Mouse (Mus musculus): Measurements from ENCODE around the gene Csnk1g2. TPM values are rescaled to one million over a fixed set of nuclear protein-coding genes. Genes with fewer than 3 reads are reported as not detected.

The Csnk1g2 gene
- total RNA-seq, 2 experiments from 2014 or later: 123 to 131 TPM

Small RNA genes lying within 50 kb of the gene (microRNA-seq; reads per million reads assigned to microRNA genes)
- 0.54 to 2.9 reads per million in 2 experiments for gene Mir6912

Other genes starting within 250 kb of the Csnk1g2 start
- 10 to 100 TPM; 11.8 to 12.2 TPM for gene Mex3d, start 235.2 kb upstream of the Csnk1g2 start, total RNA-seq (2021)
- 10 to 100 TPM; 78.6 to 84.0 TPM for gene Mbd3, start 223.3 kb upstream of the Csnk1g2 start, total RNA-seq (2021)
- gene Uqcr11, start 216.0 kb upstream of the Csnk1g2 start, total RNA-seq (2021): 1,000 to 10,000 TPM; 1,852 to 1,908 TPM
- 10 to 100 TPM; 31.7 to 32.5 TPM for gene Tcf3, start 189.2 kb upstream of the Csnk1g2 start, total RNA-seq (2021)
- gene Onecut3, start 128.0 kb upstream of the Csnk1g2 start, total RNA-seq (2021): not detected
- not detected for gene Atp8b3, start 83.7 kb upstream of the Csnk1g2 start, total RNA-seq (2021)
- 10 to 100 TPM; 14.2 to 18.1 TPM for gene Rexo1, start 61.3 kb upstream of the Csnk1g2 start, total RNA-seq (2021)
- 1 to 10 TPM; 4.5 to 4.7 TPM for gene Klf16, start 45.5 kb upstream of the Csnk1g2 start, total RNA-seq (2021)
- gene Abhd17a, start 32.5 kb upstream of the Csnk1g2 start, total RNA-seq (2021): 10 to 100 TPM; 73.0 to 75.1 TPM
- gene Scamp4, start 20.0 kb upstream of the Csnk1g2 start, total RNA-seq (2021): 10 to 100 TPM; 19.8 to 23.5 TPM
- 1 to 10 TPM; 1.6 to 1.8 TPM for gene Adat3, start 20.0 kb upstream of the Csnk1g2 start, total RNA-seq (2021)
- gene Gm49322, start 16.8 kb upstream of the Csnk1g2 start, total RNA-seq (2021): under 1 TPM; 0.55 to 0.71 TPM
- gene Btbd2, start 34.2 kb downstream of the Csnk1g2 start, total RNA-seq (2021): 10 to 100 TPM; 40.6 to 41.9 TPM
- 100 to 1,000 TPM; 166 to 169 TPM for gene Mknk2, start 55.3 kb downstream of the Csnk1g2 start, total RNA-seq (2021)
- 10 to 100 TPM in 1 of 2 experiments, 1 to 10 TPM in 1; 7.0 to 11.4 TPM for gene Mob3a, start 79.1 kb downstream of the Csnk1g2 start, total RNA-seq (2021)
- gene Izumo4, start 79.3 kb downstream of the Csnk1g2 start, total RNA-seq (2021): 1 to 10 TPM; 4.5 to 4.9 TPM
- 10 to 100 TPM; 44.6 to 47.8 TPM for gene Ap3d1, start 119.4 kb downstream of the Csnk1g2 start, total RNA-seq (2021)
- gene Dot1l, start 132.4 kb downstream of the Csnk1g2 start, total RNA-seq (2021): 10 to 100 TPM; 55.1 to 56.3 TPM
- gene Sf3a2, start 175.4 kb downstream of the Csnk1g2 start, total RNA-seq (2021): 10 to 100 TPM; 27.0 to 31.6 TPM
- 10 to 100 TPM; 35.7 to 36.3 TPM for gene Plekhj1, start 175.8 kb downstream of the Csnk1g2 start, total RNA-seq (2021)
- gene Amh, start 182.4 kb downstream of the Csnk1g2 start, total RNA-seq (2021): under 1 TPM; 0.56 to 0.65 TPM
- gene Jsrp1, start 190.7 kb downstream of the Csnk1g2 start, total RNA-seq (2021): not detected
- gene Oaz1, start 203.8 kb downstream of the Csnk1g2 start, total RNA-seq (2021): 100 to 1,000 TPM; 893 to 962 TPM
- 1 to 10 TPM; 4.2 to 5.7 TPM for gene Lingo3, start 221.2 kb downstream of the Csnk1g2 start, total RNA-seq (2021)
- gene Lsm7, start 232.4 kb downstream of the Csnk1g2 start, total RNA-seq (2021): 10 to 100 TPM; 21.3 to 28.3 TPM
- 10 to 100 TPM; 26.6 to 28.5 TPM for gene Sppl2b, start 232.4 kb downstream of the Csnk1g2 start, total RNA-seq (2021)
- not detected for gene Tmprss9, start 249.0 kb downstream of the Csnk1g2 start, total RNA-seq (2021)